Mouse (Mus musculus) heart, embryonic 11.5 days (tissue): ENCODE results near the gene Mrm2. TPM values are rescaled to one million over a fixed set of nuclear protein-coding genes. Genes with fewer than 3 reads are reported as not detected.
A peak's percentile ranks its signal among the peaks of the same experiment; 100 is the strongest.

Source experiments
- ATAC-seq: fragments of 200-750 bp; cut with Nextera tagmentation; replicated peaks from 2 replicates; pipeline ENCODE4 v1.8.0; 2017; ENCODE audit warnings: moderate library complexity; ENCODE audit not compliant: insufficient number of reproducible peaks, low FRiP score, low TSS enrichment
- H3K27ac ChIP-seq: fragments of 300-500 bp; sonication (generic); 2 replicates; pipeline ENCODE4 v1.5.1; 2014; ENCODE audit warnings: mild to moderate bottlenecking, low read depth, low read length
- H3K27me3 ChIP-seq: fragments of 300-500 bp; sonication (generic); 2 replicates; pipeline ENCODE4 v1.6.1; 2014; ENCODE audit warnings: mild to moderate bottlenecking, low read length, mixed read lengths; ENCODE audit not compliant: control insufficient read depth, insufficient read depth
- H3K36me3 ChIP-seq: fragments of 300-500 bp; sonication (generic); 2 replicates; pipeline ENCODE4 v1.6.1; 2014; ENCODE audit warnings: mild to moderate bottlenecking, low read length, moderate library complexity, mixed read lengths; ENCODE audit not compliant: control insufficient read depth, insufficient read depth
- H3K4me1 ChIP-seq: fragments of 300-500 bp; sonication (generic); 2 replicates; pipeline ENCODE4 v1.6.1; 2014; ENCODE audit warnings: low read length; ENCODE audit not compliant: control insufficient read depth, insufficient read depth
- H3K4me2 ChIP-seq: fragments of 300-500 bp; sonication (generic); 2 replicates; pipeline ENCODE4 v1.6.1; 2014; ENCODE audit warnings: mild to moderate bottlenecking, moderate library complexity
- H3K4me3 ChIP-seq: fragments of 300-500 bp; sonication (generic); 2 replicates; pipeline ENCODE4 v1.5.1; 2014; ENCODE audit warnings: low read depth, low read length
- H3K9ac ChIP-seq: fragments of 300-500 bp; sonication (generic); 2 replicates; pipeline ENCODE4 v1.6.1; 2014; ENCODE audit warnings: mild to moderate bottlenecking, low read depth, low read length, moderate library complexity
- H3K9me3 ChIP-seq: fragments of 300-500 bp; sonication (generic); replicated peaks from 2 replicates; pipeline ENCODE4 v1.6.1; 2016; ENCODE audit warnings: low read length; ENCODE audit not compliant: control insufficient read depth
- WGBS: fragments of 180-500 bp; shearing (Covaris S2); extraction: QIAGEN DNeasy Blood & Tissue Kit; methylation state at CpG from one replicate; pipeline ENCODE4 v1.1.7; 2014; ENCODE audit not compliant: insufficient replicate concordance; 5-methylcytosine and 5-hydroxymethylcytosine counted together
- polyA plus RNA-seq: library from polyadenylated mRNA; unstranded; fragments of >200 nt; fragmentation: Nextera tagmentation; extraction: Ambion mirVana; gene quantifications from 2 replicates; pipeline ENCODE4 v1.2.1, GENCODE M21; 2014

Mrm2 gene
- polyA plus RNA-seq, 1 experiment from 2014 or later: 17.1 TPM

DNA sequence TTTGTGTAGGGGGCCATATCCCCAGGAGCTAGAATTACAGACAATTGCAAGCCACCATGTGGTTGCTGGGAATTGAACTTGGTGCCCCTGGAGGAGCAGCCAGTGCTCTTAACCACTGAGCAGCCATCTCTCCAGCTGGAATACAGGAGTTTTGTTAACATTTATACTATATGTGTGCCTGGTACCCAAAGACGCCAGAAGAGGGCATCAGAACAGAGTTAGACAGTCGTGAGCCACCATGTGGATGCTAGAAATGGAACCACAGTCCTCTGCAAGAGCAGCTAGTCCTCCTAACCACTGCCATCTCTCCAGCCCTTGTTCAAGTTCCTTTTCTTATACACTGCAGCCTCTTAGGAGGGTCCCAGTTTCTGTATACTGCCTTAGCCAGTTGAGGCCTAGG is 1.9 kb upstream of the Mrm2 start:
- H3K9ac ChIP-seq: no peak overlapping the region
- ATAC-seq: no peak
- peaks cover 11% of the 10 kb centered on the region for H3K4me1 ChIP-seq
- H3K4me2 ChIP-seq: no peak overlapping the region
- H3K27ac ChIP-seq: no peak overlapping the region
- no peak overlapping the region for H3K4me3 ChIP-seq
- H3K36me3 ChIP-seq: peaks cover 10% of the 10 kb centered on the region
- no peaks in the 10 kb centered on the region for H3K27me3 ChIP-seq
- no peaks in the 10 kb centered on the region for H3K9me3 ChIP-seq
- 35% methylated on average over 2 of the region's 2 CpGs for WGBS

GRCm38 (mm10) chr5:140332519-140332918 is 821 bp upstream of the Mrm2 start:
- peak overlapping the region; percentile 80; the same call in 1 of the 2 replicates for H3K4me3 ChIP-seq
- peak overlapping the region; percentile 94 for H3K4me2 ChIP-seq
- peaks cover 11% of the 10 kb centered on the region for H3K4me1 ChIP-seq
- ATAC-seq: no peak
- H3K9me3 ChIP-seq: no peaks in the 10 kb centered on the region
- H3K27me3 ChIP-seq: no peaks in the 10 kb centered on the region
- 54% methylated on average over 4 of the region's 4 CpGs for WGBS
- no peak overlapping the region for H3K27ac ChIP-seq
- peaks cover 10% of the 10 kb centered on the region; the same call in 1 of the 2 replicates for H3K36me3 ChIP-seq
- no peak overlapping the region; the same call in 1 of the 2 replicates for H3K9ac ChIP-seq

- Histone ChIP-seq H3K9me3 (no peaks in the 10 kb centered on the region), H3K27ac (no peak overlapping the region), H3K4me2 (no peak overlapping the region), H3K27me3 (no peaks in the 10 kb centered on the region), H3K4me1 (peaks cover 3% of the 10 kb centered on the region), H3K9ac (no peak overlapping the region), H3K36me3 (peaks cover 4% of the 10 kb centered on the region; the same call in 1 of the 2 replicates), H3K4me3 (no peak overlapping the region)
- 78% methylated on average over 5 of the region's 5 CpGs for WGBS
- no peak for ATAC-seq
These were observed 7.6 kb downstream of the Mrm2 start for GRCm38 (mm10) chr5:140324058-140324457.

GRCm38 (mm10) chr5:140321756-140322575 is 9.7 kb downstream of the Mrm2 start:
- H3K4me1 ChIP-seq: peaks cover 8% of the 10 kb centered on the region
- H3K4me3 ChIP-seq: peak overlapping the region; percentile 83
- H3K27ac ChIP-seq: peak overlapping the region; percentile 82
- H3K9me3 ChIP-seq: no peaks in the 10 kb centered on the region
- ATAC-seq: no peak
- no peaks in the 10 kb centered on the region for H3K27me3 ChIP-seq
- peak overlapping the region; percentile 85 for H3K4me2 ChIP-seq
- 2% methylated on average over 17 of the region's 17 CpGs for WGBS
- no peaks in the 10 kb centered on the region for H3K36me3 ChIP-seq
- peak overlapping the region; percentile 99 for H3K9ac ChIP-seq

GRCm38 (mm10) chr5:140321042-140321755 is 10.5 kb downstream of the Mrm2 start, which contains the start of the genes Mad1l1 and Nudt1:
Mad1l1 (minus strand) TSS chr5:140321552.
Nudt1 (plus strand) TSS chr5:140321656.
- H3K4me1 ChIP-seq: peaks cover 8% of the 10 kb centered on the region
- WGBS: under 1% methylated on average over 60 of the region's 60 CpGs

DNA sequence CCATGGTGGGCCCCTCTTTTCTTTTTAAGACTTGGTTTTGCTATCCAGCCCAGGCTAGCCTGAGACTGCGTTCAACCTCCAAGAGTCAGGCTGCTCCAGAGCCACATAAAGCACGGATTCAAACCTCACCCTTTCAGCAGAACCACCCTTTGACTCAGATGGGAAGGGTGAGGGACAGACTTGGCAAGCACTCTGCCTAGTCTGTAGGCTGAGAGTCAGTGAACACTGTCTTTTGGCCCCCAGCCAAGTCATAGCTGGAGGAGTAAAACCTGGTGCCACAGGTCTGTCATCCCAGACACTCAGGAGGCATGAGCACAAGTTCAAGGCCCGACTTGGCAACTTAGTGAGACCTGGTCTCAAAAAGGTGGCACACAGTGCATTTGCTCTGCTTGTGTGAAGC is 15.0 kb downstream of the Mrm2 start:
- Histone ChIP-seq H3K4me1 (peaks cover 8% of the 10 kb centered on the region), H3K27ac (no peak overlapping the region), H3K4me2 (no peak overlapping the region), H3K9me3 (no peaks in the 10 kb centered on the region), H3K9ac (no peak overlapping the region), H3K27me3 (no peaks in the 10 kb centered on the region), H3K4me3 (no peak overlapping the region), H3K36me3 (peaks cover 5% of the 10 kb centered on the region; the same call in 1 of the 2 replicates)
- ATAC-seq: no peak
- WGBS: 87% methylated on average over 3 of the region's 3 CpGs

More at GRCm38 (mm10) chr5:140321042-140321755, 10.5 kb downstream of the Mrm2 start, which contains the start of the genes Mad1l1 and Nudt1:
- H3K27me3 ChIP-seq: no peaks in the 10 kb centered on the region
- H3K4me2 ChIP-seq: peak within 1 kb of the TSS; percentile 85
- peak within 1 kb of the TSS; percentile 99 for H3K9ac ChIP-seq
- H3K4me3 ChIP-seq: peak within 1 kb of the TSS; percentile 83
- peak within 1 kb of the TSS; percentile 82 for H3K27ac ChIP-seq
- H3K9me3 ChIP-seq: no peaks in the 10 kb centered on the region
- H3K36me3 ChIP-seq: no peaks in the 10 kb centered on the region
- peak; percentile 87 for ATAC-seq

DNA sequence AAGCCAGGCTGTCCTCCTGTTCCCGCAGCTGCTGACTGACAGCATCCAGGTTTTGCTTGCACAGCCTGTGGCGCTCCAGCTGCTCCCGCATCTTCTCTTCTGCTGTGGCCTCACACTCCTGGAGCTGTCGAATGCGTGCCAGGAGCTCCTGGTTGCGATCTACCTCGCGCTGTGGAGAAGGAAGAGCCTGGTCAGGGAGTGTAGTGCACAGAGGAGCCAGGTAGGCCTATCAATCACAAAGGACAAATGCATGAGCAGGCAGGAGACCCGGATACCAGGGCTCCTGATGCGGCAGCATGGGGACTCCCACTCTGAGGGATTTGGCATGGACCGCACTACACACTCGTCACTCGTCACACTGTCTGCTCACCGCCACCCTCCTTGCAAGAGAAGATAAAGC is 24.1 kb downstream of the Mrm2 start:
- Histone ChIP-seq H3K4me1 (peaks cover 16% of the 10 kb centered on the region), H3K9ac (no peak overlapping the region), H3K27ac (peak overlapping the region; percentile 5; the same call in 1 of the 2 replicates), H3K27me3 (no peaks in the 10 kb centered on the region), H3K9me3 (no peaks in the 10 kb centered on the region), H3K36me3 (peaks cover 14% of the 10 kb centered on the region), H3K4me2 (no peak overlapping the region; the same call in 1 of the 2 replicates), H3K4me3 (no peak overlapping the region)
- no peak for ATAC-seq
- WGBS: 72% methylated on average over 14 of the region's 14 CpGs

- peaks cover 11% of the 10 kb centered on the region; the same call in 1 of the 2 replicates for H3K36me3 ChIP-seq
- peak overlapping the region; percentile 57 for H3K27ac ChIP-seq
- H3K4me1 ChIP-seq: peaks cover 16% of the 10 kb centered on the region
- H3K9me3 ChIP-seq: no peaks in the 10 kb centered on the region
- 0 out of 2 replicates have a peak, but pooled peaks have one; percentile 40 for ATAC-seq
- WGBS: 52% methylated on average over 8 of the region's 8 CpGs
- H3K9ac ChIP-seq: no peak overlapping the region
- no peaks in the 10 kb centered on the region for H3K27me3 ChIP-seq
- no peak overlapping the region for H3K4me3 ChIP-seq
- no peak overlapping the region for H3K4me2 ChIP-seq
These were observed 25.7 kb downstream of the Mrm2 start for GRCm38 (mm10) chr5:140306016-140306415.
